Mouse (Mus musculus): Measurements from ENCODE around the gene Adprh. TPM values are rescaled to one million over a fixed set of nuclear protein-coding genes. Genes with fewer than 3 reads are reported as not detected.
A peak's percentile ranks its signal among the peaks of the same experiment; 100 is the strongest.

Gene Adprh
- total and polyA plus RNA-seq, 3 experiments, result 23.4 to 27.9 (median 25.2) TPM

DNA sequence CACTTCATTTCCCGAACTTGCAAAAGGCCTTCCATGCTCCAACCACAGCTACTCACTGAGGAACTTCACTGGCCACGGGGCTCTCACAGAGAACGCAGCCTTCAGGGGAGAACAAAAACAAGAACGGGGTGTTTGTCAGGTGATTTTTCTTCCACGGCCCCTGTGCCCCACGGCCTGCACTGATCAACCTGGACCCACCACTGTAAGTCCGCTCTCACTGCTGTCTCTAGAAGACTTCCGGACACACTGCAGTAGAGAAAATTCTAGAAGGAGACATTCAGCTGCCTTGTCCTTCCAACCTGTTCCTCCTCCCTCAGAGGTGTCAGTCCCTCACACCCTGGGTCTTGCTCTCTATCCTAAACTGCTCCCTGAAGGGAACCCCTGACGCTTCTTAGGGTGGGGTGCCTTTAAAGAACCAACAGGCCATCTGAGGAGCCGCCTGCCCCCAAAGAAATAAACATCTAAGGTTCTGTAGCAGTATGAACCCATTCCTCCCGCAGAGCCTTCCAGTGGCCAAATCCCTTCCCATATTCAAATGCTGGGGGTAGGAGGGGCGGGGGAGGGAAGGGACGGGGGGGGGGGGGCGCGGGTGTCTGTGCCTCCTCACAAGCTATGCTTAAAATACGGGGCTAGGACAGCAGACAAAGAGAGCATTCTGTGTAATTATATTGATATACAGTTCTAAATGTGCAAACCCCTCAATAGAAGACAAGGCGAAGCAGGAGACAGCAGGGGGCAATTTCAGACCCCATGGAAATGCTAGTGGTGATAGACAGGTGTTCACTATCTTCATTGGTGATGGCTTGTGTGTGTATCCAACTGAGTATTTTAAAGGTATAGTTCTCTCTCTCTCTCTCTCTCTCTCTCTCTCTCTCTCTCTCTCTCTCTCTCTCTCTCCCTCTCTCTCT lies 3.3 kb upstream of the Adprh start, which contains the start of gene Cd80:
Gene Cd80 (plus strand): TSS at position 51 of the 908 bp plus-strand sequence.
- WGBS, result 68% methylated on average over 17 of the region's 17 CpGs
- H3K79me2 ChIP-seq (replicated peaks; ENCODE audit: control insufficient read depth, insufficient read depth, low read length), result no peaks in the 10 kb centered on the region
- intact Hi-C loops (cut with DNase I), result no loop called here

DNA sequence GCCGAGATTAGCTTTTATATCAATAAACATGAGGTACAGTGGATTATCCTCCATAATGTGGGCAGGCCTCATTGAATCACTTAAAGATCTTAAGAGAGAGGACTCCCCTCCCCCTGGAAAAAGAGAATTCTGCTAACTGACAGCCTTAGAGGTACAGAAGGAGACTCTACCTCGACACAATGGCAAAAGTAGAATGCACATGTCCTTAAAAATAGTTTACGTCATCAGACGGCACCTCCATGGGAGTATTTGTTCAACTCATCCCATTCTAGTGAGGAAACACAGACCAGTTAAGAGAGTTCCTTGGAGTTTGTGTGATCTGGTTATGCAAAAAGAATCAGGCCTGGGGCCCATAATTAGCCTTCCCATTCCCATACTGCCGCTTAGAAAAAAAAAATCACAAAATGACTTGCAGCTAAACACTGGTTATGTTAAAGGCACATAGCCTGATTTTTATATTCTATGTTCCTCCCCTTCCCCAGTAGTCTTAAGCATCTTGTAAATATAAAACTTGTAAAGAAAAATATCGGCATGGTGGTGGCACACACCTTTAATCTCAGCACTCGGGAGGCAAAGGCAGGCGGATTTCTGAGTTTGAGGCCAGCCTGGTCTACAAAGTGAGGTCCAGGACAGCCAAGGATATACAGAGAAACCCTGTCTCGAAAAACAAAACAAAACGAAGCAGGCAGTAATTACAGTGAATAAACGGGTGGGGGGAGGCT lies 2.2 kb upstream of the Adprh start:
- Histone ChIP-seq H3K27me3 (ENCODE audit: control insufficient read depth, insufficient read depth, low read length) (no peaks in the 10 kb centered on the region), H3K9ac (ENCODE audit: low read depth, low read length) (no peak overlapping the region), H3K4me1 (ENCODE audit: control insufficient read depth, insufficient read depth, low read length) (no peaks in the 10 kb centered on the region; the same call in 1 of the 2 replicates), H3K36me3 (ENCODE audit: control insufficient read depth, insufficient read depth, low read length) (no peaks in the 10 kb centered on the region), H3K4me3 (no peak overlapping the region), H3K27ac (no peak overlapping the region), H3K79me2 (replicated peaks; ENCODE audit: control insufficient read depth, insufficient read depth, low read length) (no peaks in the 10 kb centered on the region)
- TF ChIP-seq CTCF (IDR thresholded peaks at IDR 0.05), result no peak
- no peak for TF ChIP-seq EP300 (IDR thresholded peaks at IDR 0.05; ENCODE audit: insufficient read depth, low read depth, low read length)
- no peak for TF ChIP-seq POLR2A (IDR thresholded peaks at IDR 0.05; ENCODE audit: insufficient read depth, low read depth, low read length)
- intact Hi-C loops (cut with DNase I), result no loop called here
- no peak for DNase-seq
- 78% methylated on average over 11 of the region's 11 CpGs for WGBS

More for the DNA sequence above, 3.3 kb upstream of the Adprh start, which contains the start of gene Cd80:
- no peak for TF ChIP-seq POLR2A (IDR thresholded peaks at IDR 0.05; ENCODE audit: insufficient read depth, low read depth, low read length)
- TF ChIP-seq CTCF (IDR thresholded peaks at IDR 0.05), result no peak
- no peak for TF ChIP-seq EP300 (IDR thresholded peaks at IDR 0.05; ENCODE audit: insufficient read depth, low read depth, low read length)
- H3K27ac ChIP-seq, result no peak within 1 kb of the TSS
- no peak within 1 kb of the TSS for H3K4me3 ChIP-seq
- no peak for DNase-seq
- H3K27me3 ChIP-seq (ENCODE audit: control insufficient read depth, insufficient read depth, low read length), result no peaks in the 10 kb centered on the region
- H3K9ac ChIP-seq (ENCODE audit: low read depth, low read length), result no peak within 1 kb of the TSS
- no peaks in the 10 kb centered on the region for H3K36me3 ChIP-seq (ENCODE audit: control insufficient read depth, insufficient read depth, low read length)
- H3K4me1 ChIP-seq (ENCODE audit: control insufficient read depth, insufficient read depth, low read length), result no peaks in the 10 kb centered on the region; the same call in 1 of the 2 replicates

GRCm38 (mm10) chr16:38453952-38454351 lies 1.4 kb upstream of the Adprh start:
- H3K27me3 ChIP-seq (ENCODE audit: control insufficient read depth, insufficient read depth, low read length), result no peaks in the 10 kb centered on the region
- no peak for DNase-seq
- no peaks in the 10 kb centered on the region for H3K36me3 ChIP-seq (ENCODE audit: control insufficient read depth, insufficient read depth, low read length)
- no peak for TF ChIP-seq CTCF (IDR thresholded peaks at IDR 0.05)
- no peak for TF ChIP-seq POLR2A (IDR thresholded peaks at IDR 0.05; ENCODE audit: insufficient read depth, low read depth, low read length)
- no peak for TF ChIP-seq EP300 (IDR thresholded peaks at IDR 0.05; ENCODE audit: insufficient read depth, low read depth, low read length)
- intact Hi-C loops (cut with DNase I), result loop anchor here (2.0 kb wide), 2 partner anchors 21 to 23 kb away; partner anchors contain the start of gene Pla1a
- H3K27ac ChIP-seq, result no peak overlapping the region
- H3K79me2 ChIP-seq (replicated peaks; ENCODE audit: control insufficient read depth, insufficient read depth, low read length), result no peaks in the 10 kb centered on the region
- no peak overlapping the region for H3K9ac ChIP-seq (ENCODE audit: low read depth, low read length)
- WGBS, result 89% methylated on average over 4 of the region's 4 CpGs
- H3K4me3 ChIP-seq, result no peak overlapping the region
- no peaks in the 10 kb centered on the region; the same call in 1 of the 2 replicates for H3K4me1 ChIP-seq (ENCODE audit: control insufficient read depth, insufficient read depth, low read length)

DNA sequence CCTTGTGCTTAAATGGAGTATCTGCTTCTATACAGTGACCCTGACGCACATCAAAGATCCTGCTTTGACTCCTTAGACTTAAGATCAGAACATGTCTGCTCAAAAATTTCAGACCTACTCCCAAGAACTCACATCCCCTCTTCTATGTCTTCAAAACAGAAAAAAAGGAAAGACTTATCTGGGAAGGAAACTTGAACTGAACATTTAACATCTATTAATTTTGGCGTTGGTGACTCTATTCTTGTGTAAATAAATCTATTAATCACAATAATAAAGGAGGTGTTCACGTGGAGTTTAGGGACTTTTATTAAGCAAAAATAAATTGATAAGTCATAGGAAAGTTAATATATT lies 675 bp upstream of the Adprh start:
- intact Hi-C loops (cut with DNase I), result loop anchor here (2.0 kb wide), 2 partner anchors 20 to 24 kb away; partner anchors contain the start of gene Pla1a
- peak overlapping the region; percentile 98 for H3K9ac ChIP-seq (ENCODE audit: low read depth, low read length)
- 31% methylated on average over 3 of the region's 3 CpGs for WGBS

GRCm38 (mm10) chr16:38451421-38452205 lies 890 bp downstream of the Adprh start:
- DNase-seq, result no peak
- Histone ChIP-seq H3K79me2 (replicated peaks; ENCODE audit: control insufficient read depth, insufficient read depth, low read length) (no peaks in the 10 kb centered on the region), H3K4me3 (peak overlapping the region; percentile 85), H3K27me3 (ENCODE audit: control insufficient read depth, insufficient read depth, low read length) (no peaks in the 10 kb centered on the region), H3K27ac (peak overlapping the region; percentile 97), H3K4me1 (ENCODE audit: control insufficient read depth, insufficient read depth, low read length) (no peaks in the 10 kb centered on the region; the same call in 1 of the 2 replicates), H3K9ac (ENCODE audit: low read depth, low read length) (peak overlapping the region; percentile 82), H3K36me3 (ENCODE audit: control insufficient read depth, insufficient read depth, low read length) (no peaks in the 10 kb centered on the region)
- no peak for TF ChIP-seq EP300 (IDR thresholded peaks at IDR 0.05; ENCODE audit: insufficient read depth, low read depth, low read length)
- TF ChIP-seq CTCF (IDR thresholded peaks at IDR 0.05), result no peak
- no peak for TF ChIP-seq POLR2A (IDR thresholded peaks at IDR 0.05; ENCODE audit: insufficient read depth, low read depth, low read length)
- intact Hi-C loops (cut with DNase I), result loop anchor here (1.0 to 2.0 kb wide), 3 partner anchors 19 to 104 kb away; partner anchors contain the start of genes Gm21987 and Pla1a
- 42% methylated on average over 12 of the region's 12 CpGs for WGBS

More for the DNA sequence above, 675 bp upstream of the Adprh start:
- Histone ChIP-seq H3K4me3 (peak overlapping the region; percentile 85), H3K79me2 (replicated peaks; ENCODE audit: control insufficient read depth, insufficient read depth, low read length) (no peaks in the 10 kb centered on the region), H3K4me1 (ENCODE audit: control insufficient read depth, insufficient read depth, low read length) (no peaks in the 10 kb centered on the region; the same call in 1 of the 2 replicates), H3K27ac (peak overlapping the region; percentile 97), H3K27me3 (ENCODE audit: control insufficient read depth, insufficient read depth, low read length) (no peaks in the 10 kb centered on the region), H3K36me3 (ENCODE audit: control insufficient read depth, insufficient read depth, low read length) (no peaks in the 10 kb centered on the region)
- no peak for DNase-seq
- no peak for TF ChIP-seq POLR2A (IDR thresholded peaks at IDR 0.05; ENCODE audit: insufficient read depth, low read depth, low read length)
- no peak for TF ChIP-seq EP300 (IDR thresholded peaks at IDR 0.05; ENCODE audit: insufficient read depth, low read depth, low read length)
- TF ChIP-seq CTCF (IDR thresholded peaks at IDR 0.05), result no peak

All from heart, adult 2 months (tissue).